Mouse (Mus musculus): Measurements from ENCODE around the gene Cars. TPM values are rescaled to one million over a fixed set of nuclear protein-coding genes. Genes with fewer than 3 reads are reported as not detected.

The Cars gene
- polyA plus RNA-seq, 1 experiment from 2014 or later, result 89.3 TPM

DNA sequence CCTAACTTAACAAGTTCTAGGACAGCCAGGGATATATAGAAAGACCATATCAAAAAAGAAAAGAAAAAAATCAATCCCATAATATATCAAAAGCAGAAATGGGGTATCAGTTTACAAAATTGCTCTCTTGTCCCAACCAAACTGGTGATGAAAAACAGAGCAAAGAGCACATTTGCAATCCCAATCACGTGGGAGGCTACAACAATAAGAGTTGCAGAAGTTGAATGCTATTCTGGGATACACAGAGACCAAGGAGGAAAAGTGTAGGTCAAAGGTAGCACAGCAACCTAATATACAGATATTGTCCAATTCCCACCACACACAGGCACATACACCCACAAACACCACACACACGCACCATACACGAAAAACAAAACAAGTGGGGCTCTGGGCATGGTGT is 63.6 kb downstream of the Cars start:
- WGBS, result 92% methylated on average over 3 of the region's 3 CpGs
- no peak overlapping the region for H3K9ac ChIP-seq (replicated peaks; ENCODE audit: low read depth, low read length)
- no peak for ATAC-seq
- H3K4me2 ChIP-seq (ENCODE audit: low read length), result no peak overlapping the region
- no peaks in the 10 kb centered on the region for H3K4me1 ChIP-seq (replicated peaks; ENCODE audit: control insufficient read depth, insufficient read depth, low read length)
- H3K9me3 ChIP-seq (ENCODE audit: control insufficient read depth, low read length), result no peaks in the 10 kb centered on the region
- H3K27ac ChIP-seq (ENCODE audit: low read length), result no peak overlapping the region
- H3K36me3 ChIP-seq (ENCODE audit: control insufficient read depth, insufficient read depth), result peaks cover 37% of the 10 kb centered on the region
- H3K27me3 ChIP-seq (replicated peaks; ENCODE audit: control insufficient read depth, insufficient read depth, low read length), result no peaks in the 10 kb centered on the region
- no peak overlapping the region for H3K4me3 ChIP-seq (replicated peaks; ENCODE audit: low read length)

DNA sequence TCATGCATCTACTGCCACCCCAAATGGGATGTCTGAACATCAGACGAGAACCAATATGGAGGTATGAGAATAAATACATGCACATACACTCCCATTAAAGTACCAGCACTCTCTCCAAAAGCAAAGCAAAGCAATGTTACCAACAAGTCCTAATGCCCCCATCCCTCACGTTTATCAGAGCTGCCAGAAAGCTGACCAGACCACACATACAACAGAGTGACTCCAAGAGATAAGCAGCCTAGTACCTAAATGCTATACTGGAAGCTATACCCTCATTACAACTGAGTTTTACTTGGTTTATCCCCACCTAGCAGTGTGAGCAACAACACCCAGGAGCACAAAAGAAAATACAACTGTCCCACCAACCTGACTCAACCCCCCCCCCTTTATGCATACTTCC is 66.6 kb downstream of the Cars start:
- H3K36me3 ChIP-seq (ENCODE audit: control insufficient read depth, insufficient read depth), result peaks cover 49% of the 10 kb centered on the region
- 89% methylated on average over 2 of the region's 2 CpGs for WGBS

DNA sequence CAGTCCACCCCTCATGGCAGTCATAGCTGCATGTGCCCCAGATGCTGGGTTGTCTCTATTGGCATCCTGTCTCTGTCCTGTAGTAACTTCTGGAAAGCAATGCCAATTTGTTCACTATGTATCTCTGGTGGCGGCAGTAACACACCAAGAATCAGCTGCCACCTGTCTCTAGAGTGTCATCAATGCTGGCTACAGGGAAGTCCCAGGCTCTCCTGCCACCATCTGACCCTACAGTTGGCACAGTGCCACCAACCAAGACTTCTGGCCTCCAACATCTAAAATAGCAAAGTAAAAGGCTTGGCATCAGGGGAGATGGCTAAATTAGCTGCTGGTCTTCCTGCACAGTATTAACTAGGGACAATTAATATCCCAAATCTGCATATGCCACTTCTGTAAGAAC is 67.5 kb downstream of the Cars start:
- no peak for ATAC-seq
- no peaks in the 10 kb centered on the region for H3K4me1 ChIP-seq (replicated peaks; ENCODE audit: control insufficient read depth, insufficient read depth, low read length)
- 88% methylated on average over 1 of the region's 1 CpGs for WGBS
- H3K9me3 ChIP-seq (ENCODE audit: control insufficient read depth, low read length), result no peaks in the 10 kb centered on the region
- H3K36me3 ChIP-seq (ENCODE audit: control insufficient read depth, insufficient read depth), result peaks cover 50% of the 10 kb centered on the region
- no peak overlapping the region for H3K4me3 ChIP-seq (replicated peaks; ENCODE audit: low read length)
- no peak overlapping the region for H3K4me2 ChIP-seq (ENCODE audit: low read length)
- no peak overlapping the region for H3K27ac ChIP-seq (ENCODE audit: low read length)
- no peaks in the 10 kb centered on the region for H3K27me3 ChIP-seq (replicated peaks; ENCODE audit: control insufficient read depth, insufficient read depth, low read length)
- no peak overlapping the region for H3K9ac ChIP-seq (replicated peaks; ENCODE audit: low read depth, low read length)

More for the DNA sequence above, 66.6 kb downstream of the Cars start:
- H3K27me3 ChIP-seq (replicated peaks; ENCODE audit: control insufficient read depth, insufficient read depth, low read length), result no peaks in the 10 kb centered on the region
- no peak for ATAC-seq
- no peaks in the 10 kb centered on the region for H3K4me1 ChIP-seq (replicated peaks; ENCODE audit: control insufficient read depth, insufficient read depth, low read length)
- H3K4me2 ChIP-seq (ENCODE audit: low read length), result no peak overlapping the region
- no peak overlapping the region for H3K4me3 ChIP-seq (replicated peaks; ENCODE audit: low read length)
- H3K9me3 ChIP-seq (ENCODE audit: control insufficient read depth, low read length), result no peaks in the 10 kb centered on the region
- H3K9ac ChIP-seq (replicated peaks; ENCODE audit: low read depth, low read length), result no peak overlapping the region
- no peak overlapping the region for H3K27ac ChIP-seq (ENCODE audit: low read length)

GRCm38 (mm10) chr7:143519333-143519732 is 80.6 kb downstream of the Cars start:
- Histone ChIP-seq H3K9ac (replicated peaks; ENCODE audit: low read depth, low read length) (no peak overlapping the region), H3K27ac (ENCODE audit: low read length) (no peak overlapping the region), H3K9me3 (ENCODE audit: control insufficient read depth, low read length) (no peaks in the 10 kb centered on the region), H3K4me2 (ENCODE audit: low read length) (no peak overlapping the region), H3K36me3 (ENCODE audit: control insufficient read depth, insufficient read depth) (peaks cover 41% of the 10 kb centered on the region), H3K4me3 (replicated peaks; ENCODE audit: low read length) (no peak overlapping the region), H3K27me3 (replicated peaks; ENCODE audit: control insufficient read depth, insufficient read depth, low read length) (no peaks in the 10 kb centered on the region), H3K4me1 (replicated peaks; ENCODE audit: control insufficient read depth, insufficient read depth, low read length) (no peaks in the 10 kb centered on the region)
- ATAC-seq, result no peak
- 90% methylated on average over 4 of the region's 4 CpGs for WGBS

DNA sequence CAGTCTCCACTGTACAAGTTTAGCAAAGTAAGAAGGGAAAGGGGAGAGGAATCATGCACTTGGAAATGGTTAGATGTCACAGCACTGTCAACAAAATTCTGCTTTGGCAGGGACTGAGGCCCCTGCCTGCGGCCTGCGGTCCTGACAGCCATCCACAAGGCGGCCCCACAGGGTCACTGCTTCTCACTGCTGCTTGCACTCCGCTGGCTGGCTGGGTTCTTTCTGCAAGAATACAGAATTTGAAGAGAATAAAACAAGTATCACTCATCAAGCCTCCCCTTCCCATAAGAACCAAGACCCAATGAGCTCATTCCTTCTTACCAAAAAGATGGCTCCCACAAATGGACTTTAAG is 85.5 kb downstream of the Cars start:
- no peak for ATAC-seq
- no peaks in the 10 kb centered on the region for H3K9me3 ChIP-seq (ENCODE audit: control insufficient read depth, low read length)
- no peak overlapping the region for H3K27ac ChIP-seq (ENCODE audit: low read length)
- 94% methylated on average over 4 of the region's 4 CpGs for WGBS
- H3K4me1 ChIP-seq (replicated peaks; ENCODE audit: control insufficient read depth, insufficient read depth, low read length), result no peaks in the 10 kb centered on the region
- no peak overlapping the region for H3K4me2 ChIP-seq (ENCODE audit: low read length)
- no peak overlapping the region for H3K9ac ChIP-seq (replicated peaks; ENCODE audit: low read depth, low read length)
- H3K27me3 ChIP-seq (replicated peaks; ENCODE audit: control insufficient read depth, insufficient read depth, low read length), result no peaks in the 10 kb centered on the region
- H3K4me3 ChIP-seq (replicated peaks; ENCODE audit: low read length), result no peak overlapping the region
- peaks cover 24% of the 10 kb centered on the region for H3K36me3 ChIP-seq (ENCODE audit: control insufficient read depth, insufficient read depth)

- H3K4me1 ChIP-seq (replicated peaks; ENCODE audit: control insufficient read depth, insufficient read depth, low read length), result no peaks in the 10 kb centered on the region
- H3K27me3 ChIP-seq (replicated peaks; ENCODE audit: control insufficient read depth, insufficient read depth, low read length), result no peaks in the 10 kb centered on the region
- H3K4me2 ChIP-seq (ENCODE audit: low read length), result no peak overlapping the region
- H3K36me3 ChIP-seq (ENCODE audit: control insufficient read depth, insufficient read depth), result peaks cover 20% of the 10 kb centered on the region
- no peak overlapping the region for H3K27ac ChIP-seq (ENCODE audit: low read length)
- ATAC-seq, result no peak
- H3K9me3 ChIP-seq (ENCODE audit: control insufficient read depth, low read length), result no peaks in the 10 kb centered on the region
- 91% methylated on average over 10 of the region's 10 CpGs for WGBS
- no peak overlapping the region for H3K9ac ChIP-seq (replicated peaks; ENCODE audit: low read depth, low read length)
- H3K4me3 ChIP-seq (replicated peaks; ENCODE audit: low read length), result no peak overlapping the region
These were observed 86.0 kb downstream of the Cars start for GRCm38 (mm10) chr7:143513763-143514415.

- Histone ChIP-seq H3K4me1 (replicated peaks; ENCODE audit: control insufficient read depth, insufficient read depth, low read length) (no peaks in the 10 kb centered on the region), H3K9me3 (ENCODE audit: control insufficient read depth, low read length) (no peaks in the 10 kb centered on the region), H3K27me3 (replicated peaks; ENCODE audit: control insufficient read depth, insufficient read depth, low read length) (no peaks in the 10 kb centered on the region), H3K4me2 (ENCODE audit: low read length) (no peak overlapping the region), H3K4me3 (replicated peaks; ENCODE audit: low read length) (no peak overlapping the region), H3K27ac (ENCODE audit: low read length) (no peak overlapping the region), H3K9ac (replicated peaks; ENCODE audit: low read depth, low read length) (no peak overlapping the region), H3K36me3 (ENCODE audit: control insufficient read depth, insufficient read depth) (peaks cover 9% of the 10 kb centered on the region; the same call in 1 of the 2 replicates)
- ATAC-seq, result no peak
These were observed 88.6 kb downstream of the Cars start for GRCm38 (mm10) chr7:143511335-143511712.

DNA sequence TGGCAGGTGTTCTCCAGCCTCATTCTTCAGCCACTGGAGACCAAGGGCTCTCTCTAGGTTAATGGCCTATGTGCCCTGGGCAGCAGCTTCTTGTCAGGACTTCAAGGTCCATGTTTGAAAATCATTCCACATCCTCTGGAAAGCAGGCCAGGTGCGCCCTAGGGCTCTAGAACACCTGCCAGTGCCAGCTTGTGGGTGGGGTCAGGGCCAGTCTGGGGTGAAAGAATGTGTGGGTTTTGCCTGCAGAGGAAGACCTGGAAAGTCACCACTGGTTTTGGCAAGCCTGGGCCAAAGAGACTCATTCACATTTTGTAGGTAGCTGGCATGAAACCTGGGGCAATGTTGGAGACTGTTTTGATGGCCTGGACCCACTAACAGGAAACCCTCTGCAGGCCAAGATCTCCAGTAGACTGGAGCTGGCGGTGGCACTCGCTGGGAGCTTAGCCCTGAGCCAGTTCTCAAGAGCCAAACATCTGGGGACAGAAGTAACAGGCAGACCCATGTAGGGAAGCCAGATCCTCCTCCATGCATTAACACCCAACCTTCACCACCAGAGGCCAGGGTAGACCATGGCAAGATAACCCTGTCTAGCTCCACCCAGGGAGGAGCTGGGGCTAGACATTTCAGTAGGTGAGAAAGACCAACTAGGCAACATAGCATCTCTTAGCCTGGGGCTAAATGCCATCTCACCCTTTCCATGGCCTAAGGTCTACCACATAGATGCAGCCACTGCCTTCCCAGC is 89.1 kb downstream of the Cars start:
- no peak overlapping the region for H3K27ac ChIP-seq (ENCODE audit: low read length)
- H3K9ac ChIP-seq (replicated peaks; ENCODE audit: low read depth, low read length), result no peak overlapping the region
- no peak overlapping the region for H3K4me3 ChIP-seq (replicated peaks; ENCODE audit: low read length)
- H3K4me1 ChIP-seq (replicated peaks; ENCODE audit: control insufficient read depth, insufficient read depth, low read length), result no peaks in the 10 kb centered on the region
- no peaks in the 10 kb centered on the region for H3K9me3 ChIP-seq (ENCODE audit: control insufficient read depth, low read length)
- 90% methylated on average over 3 of the region's 3 CpGs for WGBS
- H3K27me3 ChIP-seq (replicated peaks; ENCODE audit: control insufficient read depth, insufficient read depth, low read length), result no peaks in the 10 kb centered on the region
- H3K36me3 ChIP-seq (ENCODE audit: control insufficient read depth, insufficient read depth), result peaks cover 7% of the 10 kb centered on the region; the same call in 1 of the 2 replicates
- ATAC-seq, result no peak
- no peak overlapping the region for H3K4me2 ChIP-seq (ENCODE audit: low read length)

GRCm38 (mm10) chr7:143509566-143509965 is 90.3 kb downstream of the Cars start:
- no peak for ATAC-seq
- no peaks in the 10 kb centered on the region for H3K9me3 ChIP-seq (ENCODE audit: control insufficient read depth, low read length)
- no peak overlapping the region for H3K4me3 ChIP-seq (replicated peaks; ENCODE audit: low read length)
- H3K4me2 ChIP-seq (ENCODE audit: low read length), result no peak overlapping the region
- H3K27ac ChIP-seq (ENCODE audit: low read length), result no peak overlapping the region
- no peaks in the 10 kb centered on the region for H3K4me1 ChIP-seq (replicated peaks; ENCODE audit: control insufficient read depth, insufficient read depth, low read length)
- WGBS, result 79% methylated on average over 1 of the region's 1 CpGs
- no peak overlapping the region for H3K9ac ChIP-seq (replicated peaks; ENCODE audit: low read depth, low read length)
- peaks cover 4% of the 10 kb centered on the region; the same call in 1 of the 2 replicates for H3K36me3 ChIP-seq (ENCODE audit: control insufficient read depth, insufficient read depth)
- H3K27me3 ChIP-seq (replicated peaks; ENCODE audit: control insufficient read depth, insufficient read depth, low read length), result 0 out of 2 replicates have a peak, but pooled peaks cover 2% of the 10 kb centered on the region
